Mouse (Mus musculus): ENCODE measurements around the gene Cdc42bpb.

DNA sequence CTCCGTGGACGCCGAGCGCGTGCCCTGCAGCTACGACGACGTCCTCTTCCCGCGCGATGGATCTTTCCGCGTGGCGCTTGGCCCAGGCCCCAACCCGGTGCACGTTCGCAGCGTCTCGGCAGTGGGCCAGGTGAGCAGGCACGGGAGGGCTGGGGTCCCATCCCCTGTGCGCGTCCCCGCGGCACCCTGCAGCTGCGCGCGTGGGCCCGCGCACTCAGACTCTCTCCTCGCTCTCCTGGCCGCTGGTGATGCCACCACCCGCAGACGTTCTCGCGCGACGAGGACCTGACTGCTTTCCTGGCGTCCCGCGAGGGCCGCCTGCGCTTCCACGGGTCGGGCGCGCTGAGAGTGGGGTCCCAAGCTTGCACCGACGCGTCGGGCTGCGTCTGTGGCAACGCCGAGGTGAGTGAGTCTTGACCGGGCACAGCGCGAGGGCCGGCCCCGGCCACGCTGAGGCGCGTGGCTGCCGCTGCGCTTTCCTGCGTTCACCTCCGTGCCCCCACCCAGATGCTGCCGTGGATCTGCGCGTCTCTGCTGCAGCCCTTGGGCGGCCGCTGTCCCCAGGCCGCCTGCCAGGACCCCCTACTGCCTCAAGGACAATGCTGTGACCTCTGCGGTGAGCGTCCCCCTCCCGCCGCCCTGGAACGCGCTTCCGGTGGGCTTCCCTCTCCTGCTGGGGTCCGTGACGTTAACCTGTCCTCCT, 102.9 kb downstream of the Cdc42bpb start:
- TF ChIP-seq CTCF (IDR thresholded peaks at IDR 0.05; ENCODE audit: extremely low read depth, insufficient read length, insufficient replicate concordance, low read depth, low read length), result no peak
- no peak for TF ChIP-seq POLR2A (IDR thresholded peaks at IDR 0.05; ENCODE audit: low read depth, low read length)

Data from small intestine, adult 2 months (tissue).